Mouse (Mus musculus) ES-E14 (cell line): ENCODE data around the gene Abcc3.

Experiments
- CHD2 ChIP-seq: IDR thresholded peaks from 2 replicates; pipeline ENCODE4 v1.6.1; 2014; ENCODE audit warnings: mild to moderate bottlenecking, low read depth, low read length, inconsistent platforms
- ZNF384 ChIP-seq: IDR thresholded peaks from 2 replicates; pipeline ENCODE4 v1.6.1; 2012; ENCODE audit warnings: low read depth, low read length, inconsistent platforms

- TF ChIP-seq ZNF384 (no peak), CHD2 (no peak)
Measured at GRCm38 (mm10) chr11:94414042-94414441, 21.2 kb upstream of the Abcc3 start.
